ENCODE assay signal across 9 mouse cellular contexts in genomic region chr5:92988769-92989356, GRCm38 (mm10). TPM values are rescaled to one million over a fixed set of nuclear protein-coding genes. Genes with fewer than 3 reads are reported as not detected.
A peak's percentile ranks its signal among the peaks of the same experiment; 100 is the strongest.
DNase-seq lines count a peak whose midpoint lies in the region; ATAC-seq lines count a peak whose summit lies in the region.
"Had no signal": no experiment of that assay in that cellular context is flagged by ENCODE, and none has a peak within 500 bp of the region (broad histone marks: within the 10 kb centered on the region; RNA-seq: fewer than 3 reads in every experiment).

No protein-coding gene starts in this region.

- H3K9me3 ChIP-seq in embryonic facial prominence, embryonic 12.5 days, result no peaks in the 10 kb centered on the region
- H3K9me3 ChIP-seq in midbrain, embryonic 11.5 days (ENCODE audit: control insufficient read depth, low read length), result no peaks in the 10 kb centered on the region
- H3K9me3 ChIP-seq in heart, embryonic 11.5 days (replicated peaks; ENCODE audit: control insufficient read depth, low read length), result no peaks in the 10 kb centered on the region

- peak overlapping the region; percentile 90 for H3K27ac ChIP-seq in embryonic facial prominence, embryonic 12.5 days
- peak overlapping the region; percentile 48; the same call in 1 of the 2 replicates for H3K27ac ChIP-seq in midbrain, embryonic 11.5 days (ENCODE audit: low read depth, low read length)
- H3K27ac ChIP-seq in heart, embryonic 11.5 days (ENCODE audit: low read depth, low read length), result no peak overlapping the region

- H3K36me3 ChIP-seq in embryonic facial prominence, embryonic 12.5 days, result no peaks in the 10 kb centered on the region
- H3K36me3 ChIP-seq in midbrain, embryonic 11.5 days (ENCODE audit: control insufficient read depth, insufficient read depth, low read length), result no peaks in the 10 kb centered on the region
- no peaks in the 10 kb centered on the region for H3K36me3 ChIP-seq in heart, embryonic 11.5 days (ENCODE audit: control insufficient read depth, insufficient read depth, low read length)

- H3K4me1 ChIP-seq in embryonic facial prominence, embryonic 12.5 days, result peaks cover 13% of the 10 kb centered on the region
- peaks cover 3% of the 10 kb centered on the region; the same call in 1 of the 2 replicates for H3K4me1 ChIP-seq in midbrain, embryonic 11.5 days (ENCODE audit: control insufficient read depth, insufficient read depth, low read length)
- no peaks in the 10 kb centered on the region for H3K4me1 ChIP-seq in heart, embryonic 11.5 days (ENCODE audit: control insufficient read depth, insufficient read depth, low read length)

- 18% methylated on average over 15 of the region's 15 CpGs for WGBS in embryonic facial prominence, embryonic 12.5 days
- WGBS in midbrain, embryonic 11.5 days, result 34% methylated on average over 15 of the region's 15 CpGs
- WGBS in heart, embryonic 11.5 days (ENCODE audit: insufficient replicate concordance), result 49% methylated on average over 15 of the region's 15 CpGs

- no peaks in the 10 kb centered on the region for H3K27me3 ChIP-seq in embryonic facial prominence, embryonic 12.5 days
- no peaks in the 10 kb centered on the region for H3K27me3 ChIP-seq in midbrain, embryonic 11.5 days (ENCODE audit: control insufficient read depth, insufficient read depth, low read length)
- no peaks in the 10 kb centered on the region for H3K27me3 ChIP-seq in heart, embryonic 11.5 days (ENCODE audit: control insufficient read depth, insufficient read depth, low read length)

- H3K4me3 ChIP-seq in embryonic facial prominence, embryonic 12.5 days, result no peak overlapping the region
- H3K4me3 ChIP-seq in midbrain, embryonic 11.5 days (ENCODE audit: low read depth, low read length), result no peak overlapping the region
- no peak overlapping the region for H3K4me3 ChIP-seq in heart, embryonic 11.5 days (ENCODE audit: low read depth, low read length)

- DNase-seq in ES-CJ7 (ENCODE audit: low read depth, low spot score), result peak; percentile 77
- DNase-seq in kidney, adult 11 months, result peak; percentile 62
- peak; percentile 92 for DNase-seq in midbrain, embryonic 11.5 days (ENCODE audit: low spot score, missing footprints)
- DNase-seq in thymus, postnatal 4 days, result no peak
- no peak for DNase-seq in ovary, adult 18-20 months (ENCODE audit: low spot score)
- no peak for DNase-seq in layer of hippocampus, adult 8-10 months (ENCODE audit: low spot score in 2 of 2)
- DNase-seq: lung, postnatal 36 days had no signal

- ATAC-seq in embryonic facial prominence, embryonic 12.5 days (ENCODE audit: insufficient number of reproducible peaks, insufficient read depth, low FRiP score, low TSS enrichment), result 0 out of 2 replicates have a peak, but pooled peaks have one; percentile 35
- peak; percentile 57 for ATAC-seq in midbrain, embryonic 11.5 days (ENCODE audit: low FRiP score)
- ATAC-seq in heart, embryonic 11.5 days (replicated peaks; ENCODE audit: insufficient number of reproducible peaks, low FRiP score, low TSS enrichment), result no peak

- H3K4me2 ChIP-seq in embryonic facial prominence, embryonic 12.5 days (replicated peaks), result 0 out of 2 replicates have a peak overlapping the region, but pooled peaks have one; percentile 8
- H3K4me2 ChIP-seq in midbrain, embryonic 11.5 days, result peak overlapping the region; percentile 19; the same call in 1 of the 2 replicates
- H3K4me2 ChIP-seq in heart, embryonic 11.5 days, result no peak overlapping the region

- H3K9ac ChIP-seq in embryonic facial prominence, embryonic 12.5 days, result no peak overlapping the region
- H3K9ac ChIP-seq in midbrain, embryonic 11.5 days (ENCODE audit: low read length), result peak overlapping the region; percentile 6
- no peak overlapping the region for H3K9ac ChIP-seq in heart, embryonic 11.5 days (ENCODE audit: low read depth, low read length)

RNA-seq across cellular contexts. Expression of gene Sowahb, which starts 56.0 kb away (rescaled TPM):
- polyA plus RNA-seq in embryonic facial prominence, embryonic 12.5 days (2016; fragmentation: Nextera tagmentation; extraction: Ambion mirVana), result 0.47 and 0.59 TPM in 2 replicates
- polyA plus RNA-seq in midbrain, embryonic 11.5 days (2014; fragmentation: Nextera tagmentation; extraction: Ambion mirVana), result 0.03 and 0.21 TPM in 2 replicates
- 1 to 10 TPM; 3.0 to 4.3 (median 3.7) TPM for total RNA-seq in layer of hippocampus, adult 8-10 months (2022)
- polyA plus RNA-seq in heart, embryonic 11.5 days (2014; fragmentation: Nextera tagmentation; extraction: Ambion mirVana), result 0.13 and 0.15 TPM in 2 replicates

Comparison
In these comparisons a context has a peak if more than half of its experiments do, and no peak if none do; other contexts are left out.
1. DNase-seq: peak in ES-CJ7 (single experiment), kidney, adult 11 months (single experiment) and midbrain, embryonic 11.5 days (single experiment); none in thymus, postnatal 4 days (single experiment), ovary, adult 18-20 months (single experiment) and layer of hippocampus, adult 8-10 months (0 of 2).